Mouse (Mus musculus) hindbrain, embryonic 16.5 days (tissue): Measurements from ENCODE around the gene Mvp. TPM values are rescaled to one million over a fixed set of nuclear protein-coding genes. Genes with fewer than 3 reads are reported as not detected.

Source experiments
- ATAC-seq: fragments of 200-750 bp; cut with Nextera tagmentation; 2 replicates; pipeline ENCODE4 v1.8.0; 2017; ENCODE audit warnings: moderate TSS enrichment, moderate library complexity
- H3K27ac ChIP-seq: fragments of 300-500 bp; sonication (generic); 2 replicates; pipeline ENCODE4 v1.5.1; 2014; ENCODE audit warnings: low read depth, mild to moderate bottlenecking, control low read depth, low read length, moderate library complexity
- H3K27me3 ChIP-seq: fragments of 300-500 bp; sonication (generic); replicated peaks from 2 replicates; pipeline ENCODE4 v1.6.1; 2014; ENCODE audit warnings: low read length; ENCODE audit not compliant: control insufficient read depth, insufficient read depth
- H3K36me3 ChIP-seq: fragments of 300-500 bp; sonication (generic); 2 replicates; pipeline ENCODE4 v1.6.1; 2014; ENCODE audit warnings: mild to moderate bottlenecking, low read length, moderate library complexity, mixed read lengths; ENCODE audit not compliant: control insufficient read depth, insufficient read depth
- H3K4me1 ChIP-seq: fragments of 300-500 bp; sonication (generic); 2 replicates; pipeline ENCODE4 v1.6.1; 2014; ENCODE audit warnings: low read depth, low read length; ENCODE audit not compliant: control insufficient read depth, insufficient read depth
- H3K4me2 ChIP-seq: fragments of 300-500 bp; sonication (generic); 2 replicates; pipeline ENCODE4 v1.6.1; 2014; ENCODE audit warnings: mild to moderate bottlenecking, low read length, control low read depth, moderate library complexity
- H3K4me3 ChIP-seq: fragments of 300-500 bp; sonication (generic); 2 replicates; pipeline ENCODE4 v1.5.1; 2014; ENCODE audit warnings: mild to moderate bottlenecking, low read length, control low read depth, moderate library complexity
- H3K9ac ChIP-seq: fragments of 300-500 bp; sonication (generic); 2 replicates; pipeline ENCODE4 v1.6.1; 2014; ENCODE audit warnings: low read depth, mild to moderate bottlenecking, control low read depth, low read length, moderate library complexity
- H3K9me3 ChIP-seq: fragments of 300-500 bp; sonication (generic); 2 replicates; pipeline ENCODE4 v1.6.1; 2014; ENCODE audit warnings: mild to moderate bottlenecking, low read length, moderate library complexity; ENCODE audit not compliant: control insufficient read depth
- WGBS: fragments of 180-500 bp; shearing (Covaris S2); extraction: QIAGEN DNeasy Blood & Tissue Kit; methylation state at CpG from one replicate; pipeline ENCODE4 v1.1.7; 2014; 5-methylcytosine and 5-hydroxymethylcytosine counted together
- polyA plus RNA-seq: library from polyadenylated mRNA; unstranded; fragments of >200 nt; fragmentation: Nextera tagmentation; extraction: Ambion mirVana; gene quantifications from 2 replicates; pipeline ENCODE4 v1.2.1, GENCODE M21; 2015

The Mvp gene
- polyA plus RNA-seq: 3.9 and 4.8 TPM in 2 replicates

- 74% methylated on average over 11 of the region's 11 CpGs for WGBS
- no peaks in the 10 kb centered on the region; the same call in 1 of the 2 replicates for H3K36me3 ChIP-seq
- H3K9me3 ChIP-seq: no peaks in the 10 kb centered on the region
- no peak within 1 kb of the TSS for H3K27ac ChIP-seq
- no peaks in the 10 kb centered on the region for H3K27me3 ChIP-seq
- peaks cover 34% of the 10 kb centered on the region for H3K4me1 ChIP-seq
- H3K9ac ChIP-seq: peak within 1 kb of the TSS; percentile 0; the same call in 1 of the 2 replicates
- no peak for ATAC-seq
- peak within 1 kb of the TSS; percentile 29 for H3K4me3 ChIP-seq
- peak within 1 kb of the TSS; percentile 38 for H3K4me2 ChIP-seq
Observed at GRCm38 (mm10) chr7:127014320-127014719, at the start of gene Mvp. Mvp (minus strand) TSS chr7:127014621.

- ATAC-seq: no peak
- Histone ChIP-seq H3K9me3 (no peaks in the 10 kb centered on the region), H3K36me3 (no peaks in the 10 kb centered on the region), H3K27ac (no peak overlapping the region), H3K9ac (no peak overlapping the region), H3K4me3 (no peak overlapping the region), H3K27me3 (no peaks in the 10 kb centered on the region), H3K4me1 (no peaks in the 10 kb centered on the region), H3K4me2 (no peak overlapping the region)
- WGBS: 66% methylated on average over 5 of the region's 5 CpGs
Observed at GRCm38 (mm10) chr7:127055026-127055585, 40.7 kb upstream of the Mvp start.

GRCm38 (mm10) chr7:127041851-127042672 lies 27.6 kb upstream of the Mvp start, which contains the start of gene Kif22:
Kif22 (minus strand) TSS chr7:127042471.
- Histone ChIP-seq H3K9me3 (no peaks in the 10 kb centered on the region), H3K4me1 (peaks cover 12% of the 10 kb centered on the region), H3K4me3 (peak within 1 kb of the TSS; percentile 79), H3K27me3 (no peaks in the 10 kb centered on the region), H3K9ac (peak within 1 kb of the TSS; percentile 81), H3K36me3 (no peaks in the 10 kb centered on the region), H3K4me2 (peak within 1 kb of the TSS; percentile 97), H3K27ac (peak within 1 kb of the TSS; percentile 55)
- WGBS: under 1% methylated on average over 47 of the region's 53 CpGs
- ATAC-seq: peak; percentile 94

DNA sequence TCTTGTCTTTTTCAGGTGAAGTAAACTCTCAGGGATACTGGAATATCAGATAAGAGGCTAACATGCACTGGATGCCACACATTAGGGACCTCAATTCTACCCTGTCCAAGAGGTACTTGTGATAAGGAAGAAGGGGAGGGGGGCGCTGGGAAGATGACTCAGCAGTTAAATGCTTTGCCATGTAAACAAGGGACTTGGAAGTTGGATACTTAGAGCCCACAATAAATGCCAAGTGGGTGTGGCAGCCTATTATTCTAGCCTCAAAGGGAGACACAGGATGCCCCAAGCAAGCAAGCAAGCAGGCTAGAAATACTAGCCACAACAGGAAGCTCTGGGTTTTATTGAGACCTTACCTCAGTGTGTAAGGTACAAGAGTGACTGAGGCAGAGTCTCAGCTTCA lies 16.8 kb upstream of the Mvp start:
- Histone ChIP-seq H3K9me3 (no peaks in the 10 kb centered on the region), H3K4me3 (no peak overlapping the region), H3K36me3 (no peaks in the 10 kb centered on the region), H3K27me3 (no peaks in the 10 kb centered on the region), H3K4me2 (no peak overlapping the region), H3K4me1 (peaks cover 8% of the 10 kb centered on the region), H3K27ac (0 out of 2 replicates have a peak overlapping the region, but pooled peaks have one; percentile 17), H3K9ac (no peak overlapping the region)
- 90% methylated on average over 1 of the region's 1 CpGs for WGBS
- no peak for ATAC-seq

DNA sequence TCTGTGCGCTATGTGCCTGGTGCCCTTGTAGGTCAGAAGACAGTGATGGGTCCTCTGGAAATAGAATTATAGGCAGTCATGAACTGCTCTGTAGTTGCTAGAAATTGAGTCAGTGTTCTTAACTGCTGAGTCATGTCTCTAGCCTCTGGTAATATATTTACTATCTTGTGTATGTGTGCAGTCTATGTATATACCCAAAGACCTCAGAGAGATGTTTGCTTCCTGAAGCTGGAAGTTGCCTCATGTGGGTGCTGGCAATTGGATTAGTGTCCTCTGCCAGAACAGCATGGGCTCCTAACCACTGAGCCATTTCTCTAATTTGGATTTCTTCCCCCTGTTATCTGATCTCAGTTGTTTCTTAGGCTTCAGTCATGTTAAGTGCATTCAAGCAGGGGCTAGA lies 15.8 kb upstream of the Mvp start:
- Histone ChIP-seq H3K4me2 (no peak overlapping the region), H3K9ac (no peak overlapping the region), H3K4me1 (peaks cover 8% of the 10 kb centered on the region), H3K36me3 (no peaks in the 10 kb centered on the region), H3K27ac (no peak overlapping the region), H3K9me3 (no peaks in the 10 kb centered on the region), H3K27me3 (no peaks in the 10 kb centered on the region), H3K4me3 (no peak overlapping the region)
- no peak for ATAC-seq
- 100% methylated on average over 1 of the region's 1 CpGs for WGBS

- H3K9me3 ChIP-seq: no peaks in the 10 kb centered on the region
- 61% methylated on average over 8 of the region's 8 CpGs for WGBS
- H3K36me3 ChIP-seq: peaks cover 6% of the 10 kb centered on the region; the same call in 1 of the 2 replicates
- H3K4me2 ChIP-seq: peak overlapping the region; percentile 95
- peak overlapping the region; percentile 100 for H3K27ac ChIP-seq
- peaks cover 31% of the 10 kb centered on the region for H3K4me1 ChIP-seq
- H3K4me3 ChIP-seq: peak overlapping the region; percentile 91
- peak overlapping the region; percentile 63 for H3K9ac ChIP-seq
- ATAC-seq: peak; percentile 5
- no peaks in the 10 kb centered on the region for H3K27me3 ChIP-seq
Observed at GRCm38 (mm10) chr7:127027885-127028284, 13.5 kb upstream of the Mvp start.

DNA sequence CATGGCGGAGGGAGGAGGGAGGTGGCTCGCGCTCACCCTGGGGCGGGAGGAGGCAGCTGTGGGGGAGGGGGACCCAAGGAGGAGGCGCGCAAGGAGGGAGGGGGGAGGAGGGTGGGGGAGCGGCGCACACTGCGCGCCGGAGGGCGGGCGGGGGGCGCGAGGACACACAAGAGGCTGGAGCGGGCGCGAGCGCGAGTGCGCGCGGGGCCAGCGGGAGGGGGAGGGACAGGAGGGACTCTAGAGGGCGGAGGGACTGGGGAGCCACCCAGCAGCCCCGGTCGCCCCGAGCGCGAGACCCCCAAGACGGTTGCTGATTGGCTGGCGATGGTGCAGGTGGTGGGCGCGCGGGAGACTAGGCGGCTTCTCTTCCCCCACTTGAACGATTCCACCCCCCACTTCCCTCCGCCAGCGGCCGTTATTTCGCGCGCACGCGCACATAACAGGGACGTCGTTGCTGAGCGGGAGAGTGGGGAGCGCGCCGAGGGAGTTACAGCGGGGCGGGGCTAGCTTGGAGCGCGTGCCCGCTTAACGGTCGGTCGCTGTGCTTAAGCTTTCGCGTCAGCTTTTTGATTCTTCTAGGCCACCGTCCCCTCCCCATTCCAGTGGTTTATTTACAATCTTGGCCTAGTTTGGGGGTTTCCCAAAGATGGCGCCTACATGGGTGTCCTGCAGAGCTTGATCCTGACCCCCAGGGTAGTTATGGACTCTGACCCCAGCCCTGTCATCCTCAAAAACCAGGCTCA lies 12.7 kb upstream of the Mvp start, which contains the start of gene Maz:
Maz (minus strand) TSS at position 54 of the 743 bp plus-strand sequence.
- no peaks in the 10 kb centered on the region for H3K9me3 ChIP-seq
- H3K36me3 ChIP-seq: peaks cover 13% of the 10 kb centered on the region; the same call in 1 of the 2 replicates
- H3K4me3 ChIP-seq: peak within 1 kb of the TSS; percentile 91
- peaks cover 33% of the 10 kb centered on the region for H3K4me1 ChIP-seq
- peak within 1 kb of the TSS; percentile 97 for H3K9ac ChIP-seq
- H3K27ac ChIP-seq: peak within 1 kb of the TSS; percentile 100
- H3K4me2 ChIP-seq: peak within 1 kb of the TSS; percentile 95
- H3K27me3 ChIP-seq: no peaks in the 10 kb centered on the region
- WGBS: under 1% methylated on average over 53 of the region's 63 CpGs
- ATAC-seq: peak; percentile 94

GRCm38 (mm10) chr7:127026616-127026983 lies 12.2 kb upstream of the Mvp start:
- peak overlapping the region; percentile 95 for H3K4me2 ChIP-seq
- H3K4me3 ChIP-seq: peak overlapping the region; percentile 91
- WGBS: 20% methylated on average over 1 of the region's 48 CpGs
- H3K9me3 ChIP-seq: no peaks in the 10 kb centered on the region
- peak overlapping the region; percentile 97 for H3K9ac ChIP-seq
- peak overlapping the region; percentile 100 for H3K27ac ChIP-seq
- ATAC-seq: no peak
- peaks cover 33% of the 10 kb centered on the region for H3K4me1 ChIP-seq
- peaks cover 14% of the 10 kb centered on the region; the same call in 1 of the 2 replicates for H3K36me3 ChIP-seq
- no peaks in the 10 kb centered on the region for H3K27me3 ChIP-seq
